Mouse (Mus musculus) forebrain, embryonic 14.5 days (tissue): ENCODE results near the gene Trmt10a. TPM values are rescaled to one million over a fixed set of nuclear protein-coding genes. Genes with fewer than 3 reads are reported as not detected.
A peak's percentile ranks its signal among the peaks of the same experiment; 100 is the strongest.
"Not testable (repeated sequence)": the region's sequence is repeated elsewhere in the genome, so short reads cannot be mapped to it uniquely, and the experiment has no call there.

Experiments
- ATAC-seq: fragments of 200-750 bp; cut with Nextera tagmentation; 2 replicates; pipeline ENCODE4 v1.8.0; 2017; ENCODE audit warnings: mild to moderate bottlenecking, moderate library complexity
- DNase-seq: peaks from one replicate; pipeline ENCODE4 v3.0.0-alpha.2; 2015; ENCODE audit warnings: low spot score
- H3K27ac ChIP-seq: fragments of 300-500 bp; sonication (generic); 2 replicates; pipeline ENCODE4 v1.5.1; 2014; ENCODE audit warnings: low read depth, mild to moderate bottlenecking, control low read depth, low read length, moderate library complexity
- H3K27me3 ChIP-seq: fragments of 300-500 bp; sonication (generic); replicated peaks from 2 replicates; pipeline ENCODE4 v1.6.1; 2014; ENCODE audit warnings: low read length, control low read depth, mixed read lengths; ENCODE audit not compliant: control insufficient read depth, insufficient read depth
- H3K36me3 ChIP-seq: fragments of 300-500 bp; sonication (generic); 2 replicates; pipeline ENCODE4 v1.6.1; 2014; ENCODE audit warnings: low read length, control low read depth; ENCODE audit not compliant: control insufficient read depth, insufficient read depth
- H3K4me1 ChIP-seq: fragments of 300-500 bp; sonication (generic); 2 replicates; pipeline ENCODE4 v1.6.1; 2014; ENCODE audit warnings: antibody characterized with exemption, low read length, control low read depth; ENCODE audit not compliant: control insufficient read depth, insufficient read depth
- H3K4me2 ChIP-seq: fragments of 300-500 bp; sonication (generic); 2 replicates; pipeline ENCODE4 v1.6.1; 2014; ENCODE audit warnings: mild to moderate bottlenecking, control low read depth, low read length
- H3K4me3 ChIP-seq: fragments of 300-500 bp; sonication (generic); 2 replicates; pipeline ENCODE4 v1.5.1; 2014; ENCODE audit warnings: low read depth, low read length, control low read depth
- H3K9ac ChIP-seq: fragments of 300-500 bp; sonication (generic); 2 replicates; pipeline ENCODE4 v1.6.1; 2014; ENCODE audit warnings: mild to moderate bottlenecking, low read length, control low read depth, moderate library complexity
- H3K9me3 ChIP-seq: fragments of 300-500 bp; sonication (generic); replicated peaks from 2 replicates; pipeline ENCODE4 v1.6.1; 2016; ENCODE audit warnings: low read length, control low read depth, mixed read lengths; ENCODE audit not compliant: control insufficient read depth
- WGBS: fragments of 180-500 bp; shearing (Covaris S2); extraction: QIAGEN DNeasy Blood & Tissue Kit; methylation state at CpG from one replicate; pipeline ENCODE4 v1.1.7; 2014; 5-methylcytosine and 5-hydroxymethylcytosine counted together
- polyA plus RNA-seq: library from polyadenylated mRNA; unstranded; fragments of >200 nt; fragmentation: Nextera tagmentation; extraction: Ambion mirVana; gene quantifications from 2 replicates; pipeline ENCODE4 v1.2.1, GENCODE M21; 2014

Gene Trmt10a
- polyA plus RNA-seq, 1 experiment from 2014 or later, result 9.5 TPM

- Histone ChIP-seq H3K4me2 (no peak overlapping the region), H3K4me3 (no peak overlapping the region), H3K9me3 (no peaks in the 10 kb centered on the region), H3K36me3 (no peaks in the 10 kb centered on the region), H3K9ac (no peak overlapping the region), H3K4me1 (no peaks in the 10 kb centered on the region), H3K27ac (no peak overlapping the region; the same call in 1 of the 2 replicates), H3K27me3 (no peaks in the 10 kb centered on the region)
- 41% methylated on average over 1 of the region's 1 CpGs for WGBS
- DNase-seq (peak; percentile 23), ATAC-seq (peak; percentile 40; the same call in 1 of the 2 replicates)
These were observed 12.6 kb upstream of the Trmt10a start for GRCm38 (mm10) chr3:138130692-138131091.

GRCm38 (mm10) chr3:138131168-138131567 is 12.1 kb upstream of the Trmt10a start:
- H3K4me1 ChIP-seq, result no peaks in the 10 kb centered on the region
- DNase-seq, result no peak
- H3K36me3 ChIP-seq, result no peaks in the 10 kb centered on the region
- no peaks in the 10 kb centered on the region for H3K27me3 ChIP-seq
- H3K4me2 ChIP-seq, result no peak overlapping the region
- no peak overlapping the region for H3K9ac ChIP-seq
- H3K9me3 ChIP-seq, result no peaks in the 10 kb centered on the region
- no peak for ATAC-seq
- H3K27ac ChIP-seq, result no peak overlapping the region
- no peak overlapping the region for H3K4me3 ChIP-seq
- WGBS, result 65% methylated on average over 9 of the region's 9 CpGs

- 92% methylated on average over 8 of the region's 8 CpGs for WGBS
- no peak overlapping the region for H3K9ac ChIP-seq
- H3K27ac ChIP-seq, result no peak overlapping the region
- H3K36me3 ChIP-seq, result no peaks in the 10 kb centered on the region
- H3K4me2 ChIP-seq, result no peak overlapping the region
- no peak overlapping the region for H3K4me3 ChIP-seq
- H3K9me3 ChIP-seq, result no peaks in the 10 kb centered on the region
- H3K4me1 ChIP-seq, result no peaks in the 10 kb centered on the region
- no peak for DNase-seq
- no peak for ATAC-seq
- no peaks in the 10 kb centered on the region for H3K27me3 ChIP-seq
These were observed 9.8 kb upstream of the Trmt10a start for GRCm38 (mm10) chr3:138133463-138133862.

- Histone ChIP-seq H3K4me1 (no peaks in the 10 kb centered on the region), H3K9ac (no peak overlapping the region), H3K27me3 (no peaks in the 10 kb centered on the region), H3K9me3 (no peaks in the 10 kb centered on the region), H3K27ac (no peak overlapping the region), H3K4me2 (no peak overlapping the region), H3K4me3 (no peak overlapping the region), H3K36me3 (no peaks in the 10 kb centered on the region)
- 85% methylated on average over 11 of the region's 11 CpGs for WGBS
- DNase-seq, result no peak
- ATAC-seq, result no peak
These were observed 9.3 kb upstream of the Trmt10a start for GRCm38 (mm10) chr3:138133916-138134315.

- Histone ChIP-seq H3K4me1 (no peaks in the 10 kb centered on the region), H3K9ac (no peak overlapping the region), H3K4me3 (no peak overlapping the region), H3K27me3 (no peaks in the 10 kb centered on the region), H3K9me3 (no peaks in the 10 kb centered on the region), H3K27ac (no peak overlapping the region), H3K36me3 (no peaks in the 10 kb centered on the region), H3K4me2 (no peak overlapping the region)
- ATAC-seq (no peak), DNase-seq (no peak)
- WGBS, result 95% methylated on average over 1 of the region's 1 CpGs
These were observed 8.7 kb upstream of the Trmt10a start for GRCm38 (mm10) chr3:138134528-138134927.

- H3K9me3 ChIP-seq, ATAC-seq, H3K4me1 ChIP-seq, H3K4me3 ChIP-seq, H3K27ac ChIP-seq, H3K9ac ChIP-seq, H3K36me3 ChIP-seq, H3K4me2 ChIP-seq, H3K27me3 ChIP-seq, DNase-seq: not testable (repeated sequence)
- WGBS, result 93% methylated on average over 13 of the region's 13 CpGs
These were observed 5.1 kb upstream of the Trmt10a start for GRCm38 (mm10) chr3:138138146-138138545.

- no peaks in the 10 kb centered on the region for H3K27me3 ChIP-seq
- no peak for ATAC-seq
These were observed 3.6 kb upstream of the Trmt10a start for GRCm38 (mm10) chr3:138139663-138140062.

GRCm38 (mm10) chr3:138142052-138142732 is 1.1 kb upstream of the Trmt10a start:
- DNase-seq, result peak; percentile 16
- H3K4me1 ChIP-seq, result no peaks in the 10 kb centered on the region; the same call in 1 of the 2 replicates
- peak overlapping the region; percentile 51 for H3K4me3 ChIP-seq
- no peaks in the 10 kb centered on the region for H3K36me3 ChIP-seq
- no peaks in the 10 kb centered on the region for H3K27me3 ChIP-seq
- ATAC-seq, result no peak
- peak overlapping the region; percentile 13; the same call in 1 of the 2 replicates for H3K9ac ChIP-seq
- H3K27ac ChIP-seq, result no peak overlapping the region
- H3K4me2 ChIP-seq, result peak overlapping the region; percentile 46
- no peaks in the 10 kb centered on the region for H3K9me3 ChIP-seq
- 64% methylated on average over 4 of the region's 4 CpGs for WGBS

More at GRCm38 (mm10) chr3:138139663-138140062, 3.6 kb upstream of the Trmt10a start:
- WGBS, result 92% methylated on average over 6 of the region's 6 CpGs
- Histone ChIP-seq H3K36me3 (no peaks in the 10 kb centered on the region), H3K9ac (no peak overlapping the region), H3K9me3 (no peaks in the 10 kb centered on the region), H3K27ac (no peak overlapping the region), H3K4me2 (no peak overlapping the region), H3K4me3 (no peak overlapping the region), H3K4me1 (no peaks in the 10 kb centered on the region; the same call in 1 of the 2 replicates)
- DNase-seq, result no peak

GRCm38 (mm10) chr3:138142733-138143314 is 424 bp upstream of the Trmt10a start:
- ATAC-seq (no peak), DNase-seq (no peak)
- Histone ChIP-seq H3K9ac (peak overlapping the region; percentile 80), H3K4me3 (peak overlapping the region; percentile 51), H3K27me3 (no peaks in the 10 kb centered on the region), H3K36me3 (no peaks in the 10 kb centered on the region), H3K4me2 (peak overlapping the region; percentile 46), H3K4me1 (no peaks in the 10 kb centered on the region; the same call in 1 of the 2 replicates), H3K9me3 (no peaks in the 10 kb centered on the region), H3K27ac (peak overlapping the region; percentile 99)
- 8% methylated on average over 12 of the region's 12 CpGs for WGBS
